Mouse (Mus musculus): ENCODE data around the gene Phf11c. TPM values are rescaled to one million over a fixed set of nuclear protein-coding genes. Genes with fewer than 3 reads are reported as not detected.
A peak's percentile ranks its signal among the peaks of the same experiment; 100 is the strongest.
"Not testable (repeated sequence)": the region's sequence is repeated elsewhere in the genome, so short reads cannot be mapped to it uniquely, and the experiment has no call there.

The Phf11c gene
- polyA plus RNA-seq (2017; shearing (Covaris generic)), result 10 to 100 TPM; 19.5 to 21.5 (median 19.9) TPM

DNA sequence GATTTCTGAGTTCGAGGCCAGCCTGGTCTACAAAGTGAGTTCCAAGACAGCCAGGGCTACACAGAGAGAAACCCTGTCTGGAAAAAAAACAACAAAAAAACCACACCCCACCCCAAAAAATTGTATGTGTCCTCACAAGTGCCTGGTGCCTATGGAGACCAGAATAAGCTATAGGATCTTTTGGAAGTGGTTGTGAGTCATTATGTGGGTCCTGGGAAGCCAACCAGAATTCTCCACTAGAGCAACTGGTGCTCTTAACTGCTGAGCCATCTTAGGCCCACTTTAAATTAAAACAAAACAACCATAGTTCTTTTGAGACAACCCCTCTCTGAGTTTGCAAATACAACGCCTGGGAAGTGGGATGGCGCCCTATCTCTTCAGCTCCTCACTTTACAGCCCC lies at the start of gene Phf11c:
Phf11c (minus strand) TSS at position 101 of the 400 bp plus-strand sequence.
- ATAC-seq, result no peak

GRCm38 (mm10) chr14:59441472-59441805 lies 46.3 kb upstream of the Phf11c start:
- peak; percentile 0 for ATAC-seq

DNA sequence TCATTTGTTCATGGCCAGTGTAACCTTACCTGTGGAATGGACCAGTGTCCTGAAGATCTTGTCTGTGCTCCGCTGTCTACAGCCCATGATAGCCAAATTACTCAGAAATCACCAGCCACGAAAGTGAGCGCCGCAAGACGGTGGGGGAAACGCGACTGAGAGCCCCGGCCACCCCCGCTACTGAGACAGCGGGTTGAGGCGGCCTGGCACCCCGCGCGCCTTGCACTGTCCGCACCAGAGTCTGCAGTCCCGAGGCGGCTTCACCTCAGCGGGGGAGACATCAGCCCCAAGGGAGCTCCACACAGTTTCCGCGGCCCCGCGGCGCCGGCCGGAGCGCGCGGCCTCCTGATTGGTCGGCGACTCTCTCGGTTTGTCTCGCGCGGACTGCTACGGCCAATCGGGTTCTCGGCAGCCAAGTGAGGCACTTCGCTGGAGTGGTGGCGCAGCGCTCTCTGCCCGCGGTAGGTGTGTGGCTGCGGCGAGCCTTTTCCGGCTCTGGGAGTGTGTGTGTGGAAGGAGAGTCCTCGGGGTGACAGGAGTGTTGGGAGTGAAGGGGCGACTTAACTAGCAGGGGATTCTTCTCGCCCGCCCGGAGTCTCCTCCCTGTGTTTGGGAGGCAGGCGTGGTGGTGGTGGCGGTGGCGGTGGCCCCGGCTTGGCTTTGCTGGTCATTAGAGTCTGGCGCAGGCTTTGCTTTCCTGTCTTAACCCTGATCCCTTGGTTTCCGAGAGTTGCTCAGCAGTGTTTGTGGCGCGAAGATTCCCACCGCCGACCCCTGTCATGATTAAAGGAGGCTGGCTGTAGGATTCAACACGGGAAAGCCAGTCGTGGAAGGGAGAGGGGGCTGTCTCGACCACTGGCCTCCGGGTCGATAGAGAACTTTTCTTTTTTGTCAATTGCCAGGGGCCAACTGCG lies 45.6 kb upstream of the Phf11c start, which contains the start of the genes Setdb2 and Cab39l:
Setdb2 (minus strand) TSS at position 327 of the 914 bp plus-strand sequence.
Cab39l (plus strand) TSS at position 415 of the 914 bp plus-strand sequence.
- peak; percentile 98 for ATAC-seq

- ATAC-seq, result no peak
These were observed 44.9 kb upstream of the Phf11c start for GRCm38 (mm10) chr14:59440039-59440438.

DNA sequence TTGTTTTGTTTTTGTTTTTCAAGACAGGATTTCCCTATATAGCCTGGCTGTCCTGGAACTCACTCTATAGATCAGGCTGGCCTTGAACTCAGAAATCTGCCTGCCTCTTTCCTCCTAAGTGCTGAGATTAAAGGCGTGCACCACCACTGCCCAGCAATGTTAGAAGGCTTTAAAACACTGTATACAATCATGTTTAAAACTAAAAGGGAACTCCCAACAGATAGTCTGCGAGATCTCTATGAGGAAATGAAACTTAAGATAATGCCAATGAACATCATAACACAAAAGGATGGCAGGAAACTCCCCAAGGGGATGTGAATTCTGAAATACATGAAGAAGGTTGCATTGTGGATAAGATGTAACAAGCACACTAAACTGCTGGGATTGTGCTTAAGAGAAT lies 43.3 kb upstream of the Phf11c start:
- ATAC-seq, result no peak

GRCm38 (mm10) chr14:59437398-59437797 lies 42.2 kb upstream of the Phf11c start:
- ATAC-seq, result no peak

- ATAC-seq, result no peak
These were observed 40.0 kb upstream of the Phf11c start for GRCm38 (mm10) chr14:59435206-59435605.

- ATAC-seq, result no peak
These were observed 38.7 kb upstream of the Phf11c start for GRCm38 (mm10) chr14:59433902-59434301.

- no peak for ATAC-seq
These were observed 35.4 kb upstream of the Phf11c start for GRCm38 (mm10) chr14:59430556-59430955.

GRCm38 (mm10) chr14:59422912-59423663 lies 27.9 kb upstream of the Phf11c start:
- ATAC-seq, result no peak

GRCm38 (mm10) chr14:59418171-59418570 lies 23.0 kb upstream of the Phf11c start:
- ATAC-seq, result no peak

GRCm38 (mm10) chr14:59414979-59415378 lies 19.8 kb upstream of the Phf11c start:
- not testable (repeated sequence) for ATAC-seq

GRCm38 (mm10) chr14:59396999-59397398 lies 1.8 kb upstream of the Phf11c start:
- peak; percentile 92 for ATAC-seq

- not testable (repeated sequence) for ATAC-seq
These were observed 5.0 kb downstream of the Phf11c start for GRCm38 (mm10) chr14:59390181-59390580.

GRCm38 (mm10) chr14:59389532-59389931 lies 5.6 kb downstream of the Phf11c start:
- no peak for ATAC-seq

DNA sequence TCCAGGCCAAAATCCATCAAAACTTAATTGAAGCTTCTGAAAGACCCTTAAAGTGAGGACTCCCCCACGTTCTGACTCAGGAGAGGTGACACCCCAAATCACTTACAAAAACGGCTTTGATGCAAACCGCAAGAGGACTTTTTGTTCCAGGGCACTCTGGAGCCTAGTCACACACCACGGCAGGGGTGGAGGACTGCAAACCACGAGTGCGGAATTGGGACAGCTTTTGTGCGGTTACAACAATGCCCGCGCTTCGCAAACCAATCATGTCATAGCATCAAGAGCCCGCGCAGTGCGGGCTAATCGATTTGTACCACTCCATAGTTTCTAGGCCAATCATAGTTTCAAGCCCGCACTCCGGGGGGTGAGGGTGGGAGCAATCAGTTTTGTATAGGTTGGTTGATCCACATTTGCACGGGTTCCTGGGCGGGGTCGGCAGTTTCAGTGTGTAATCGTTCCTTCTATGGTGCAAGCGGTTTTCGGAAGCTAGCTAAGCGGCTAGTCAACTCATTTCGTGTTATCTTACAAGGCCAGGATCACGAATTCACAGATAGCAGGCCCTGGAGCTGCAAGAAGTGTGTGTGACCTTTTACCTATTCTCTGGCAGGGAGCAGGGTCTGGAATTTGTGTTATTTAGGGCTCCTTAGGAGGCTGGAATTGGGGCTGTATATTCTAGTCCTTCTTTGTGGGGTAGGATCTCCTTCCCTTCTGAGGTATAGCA lies 24.7 kb downstream of the Phf11c start:
- no peak for ATAC-seq

DNA sequence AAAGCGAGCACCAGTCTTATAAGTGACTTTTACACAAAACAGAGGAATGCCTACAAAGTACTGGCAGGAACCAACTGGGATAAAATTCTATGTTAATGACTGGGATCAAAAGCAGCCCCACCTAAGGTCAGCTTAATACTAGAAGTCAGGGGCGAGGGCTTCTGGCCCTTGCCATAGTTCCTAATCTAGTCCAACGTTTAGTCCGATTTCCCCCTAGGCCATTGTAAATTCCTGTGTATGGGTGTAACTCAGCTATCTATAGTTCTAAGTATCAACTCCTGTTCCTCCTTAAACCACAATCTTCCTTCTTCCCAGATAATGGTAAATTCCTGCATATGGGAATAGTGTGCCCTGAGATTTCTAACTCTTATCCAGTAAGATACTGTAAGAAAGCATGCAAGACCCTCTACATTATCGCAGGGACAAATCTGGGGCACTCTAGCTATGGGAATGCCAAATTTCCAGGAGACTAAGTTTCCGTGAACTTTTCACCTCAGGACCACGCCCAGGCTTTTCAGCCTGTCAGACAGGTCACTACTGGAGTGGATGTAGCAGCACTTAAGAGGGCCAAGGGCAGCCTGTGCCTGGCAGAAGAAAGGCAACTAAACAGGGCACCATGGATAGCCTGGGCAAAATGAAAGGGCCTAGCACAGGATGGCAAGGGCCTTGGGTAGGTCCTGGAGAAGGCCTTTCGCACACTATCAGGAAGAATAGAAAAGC lies 28.6 kb downstream of the Phf11c start:
- ATAC-seq, result no peak

DNA sequence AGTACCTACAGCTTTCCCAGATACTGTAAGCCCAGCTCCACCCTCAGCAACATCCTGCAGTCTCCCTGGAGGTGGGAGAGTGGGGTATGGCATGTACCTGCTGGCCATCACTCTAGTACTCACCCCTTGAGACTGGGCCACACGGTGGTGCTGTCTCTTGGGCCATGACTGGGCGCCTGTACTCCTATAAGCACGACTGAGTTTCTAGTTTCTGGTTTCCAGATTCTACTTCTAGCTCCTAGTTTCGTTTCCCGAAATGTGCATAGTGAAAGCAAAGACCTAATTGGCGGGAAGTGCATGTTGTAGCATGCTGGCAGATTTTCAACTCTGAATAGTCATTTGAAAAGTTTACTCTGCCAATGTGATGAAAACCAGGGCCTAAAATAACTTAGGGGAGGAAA lies 29.9 kb downstream of the Phf11c start, which contains the start of gene Phf11d:
Phf11d (minus strand) TSS at position 227 of the 401 bp plus-strand sequence.
- ATAC-seq, result no peak

GRCm38 (mm10) chr14:59341189-59341588 lies 54.0 kb downstream of the Phf11c start, which contains the start of gene Phf11b:
Gene Phf11b (minus strand): TSS chr14:59341351.
- ATAC-seq, result peak; percentile 96

DNA sequence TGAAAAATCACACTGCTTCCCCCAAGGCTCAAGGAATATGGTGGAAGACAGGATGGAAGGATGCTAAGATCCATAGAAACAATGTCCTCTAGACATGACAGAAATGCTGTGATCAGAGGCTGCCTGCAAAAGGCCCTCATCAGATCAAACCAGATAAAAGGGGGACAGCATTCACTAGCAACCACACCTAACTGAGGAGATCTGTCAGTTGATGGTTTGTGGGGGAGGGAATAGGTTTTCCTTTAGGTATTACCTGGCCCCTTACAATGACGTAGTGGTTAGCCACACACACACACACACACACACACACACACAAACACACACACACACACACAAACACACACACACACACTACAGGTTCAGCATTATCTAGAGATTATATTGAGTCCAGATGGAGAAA lies 55.6 kb downstream of the Phf11c start:
- ATAC-seq, result no peak

- not testable (repeated sequence) for ATAC-seq
These were observed 59.1 kb downstream of the Phf11c start for GRCm38 (mm10) chr14:59336056-59336455.
